Mouse (Mus musculus): ENCODE measurements around the gene Depp1. TPM values are rescaled to one million over a fixed set of nuclear protein-coding genes. Genes with fewer than 3 reads are reported as not detected.

Depp1 gene
- polyA plus RNA-seq, 1 experiment: 11.9 TPM

DNA sequence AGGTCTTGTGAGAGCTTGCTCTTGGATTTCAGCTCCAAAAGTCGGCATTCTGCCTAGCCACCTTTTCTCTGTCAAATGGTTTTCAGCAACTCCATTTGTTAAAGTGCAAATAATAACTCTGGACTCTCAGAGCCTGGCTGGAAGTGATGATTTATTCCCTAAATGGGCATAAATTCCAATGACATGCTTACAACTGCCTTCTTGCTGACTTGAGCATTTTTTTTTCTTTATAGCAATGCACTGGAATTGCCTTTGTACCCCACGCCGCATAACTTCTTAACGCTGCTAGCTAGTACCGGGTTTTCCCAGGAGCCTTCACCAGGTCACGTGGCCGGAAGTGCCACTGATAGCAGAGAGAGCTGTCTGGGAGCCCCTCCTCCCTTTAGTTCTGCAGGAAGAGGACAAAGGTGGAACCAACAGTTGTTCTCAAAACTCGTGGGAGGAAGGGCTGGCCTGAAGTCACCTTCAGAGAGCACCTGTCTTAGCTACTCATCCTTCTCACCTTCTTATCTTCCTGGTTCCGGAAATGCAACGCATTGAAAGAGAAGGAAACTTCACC is 26.0 kb downstream of the Depp1 start:
- peaks cover 18% of the 10 kb centered on the region for H3K4me1 ChIP-seq (ENCODE audit: control insufficient read depth, insufficient read depth, low read length)
- no peak for TF ChIP-seq CTCF (IDR thresholded peaks at IDR 0.05; ENCODE audit: control insufficient read depth, insufficient read depth, low read length)
- no peak for TF ChIP-seq POLR2A (IDR thresholded peaks at IDR 0.05; ENCODE audit: borderline replicate concordance, control insufficient read depth, low read depth, low read length)
- no peak overlapping the region; the same call in 1 of the 2 replicates for H3K27ac ChIP-seq (ENCODE audit: control insufficient read depth, insufficient read depth, low read depth, low read length, poor library complexity)
- H3K4me3 ChIP-seq (replicated peaks; ENCODE audit: control insufficient read depth, low read depth, low read length): no peak overlapping the region
- WGBS: 39% methylated on average over 10 of the region's 10 CpGs

DNA sequence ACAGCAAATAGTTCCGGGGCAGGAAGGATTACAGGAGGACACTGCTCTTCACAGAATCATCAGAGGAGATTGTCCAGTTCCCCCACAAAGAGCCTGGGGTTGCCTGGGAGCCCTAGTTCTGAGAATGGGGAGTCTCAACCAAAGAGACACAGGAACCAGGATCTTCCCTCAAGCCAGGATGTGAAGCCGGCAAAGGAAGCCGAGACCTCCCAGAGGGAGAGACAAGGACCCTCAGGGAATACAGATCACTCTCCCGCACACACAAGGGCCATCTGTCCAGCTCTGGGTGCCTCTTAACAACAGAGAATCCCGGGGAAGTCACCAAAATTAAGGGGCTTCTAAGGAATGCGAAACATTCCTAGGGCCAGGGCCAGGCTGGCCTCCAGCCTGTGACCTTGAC is 26.9 kb downstream of the Depp1 start:
- WGBS: 78% methylated on average over 6 of the region's 6 CpGs
- TF ChIP-seq CTCF (IDR thresholded peaks at IDR 0.05; ENCODE audit: control insufficient read depth, insufficient read depth, low read length) (no peak), POLR2A (IDR thresholded peaks at IDR 0.05; ENCODE audit: borderline replicate concordance, control insufficient read depth, low read depth, low read length) (no peak)
- Histone ChIP-seq H3K4me1 (ENCODE audit: control insufficient read depth, insufficient read depth, low read length) (peaks cover 17% of the 10 kb centered on the region), H3K4me3 (replicated peaks; ENCODE audit: control insufficient read depth, low read depth, low read length) (no peak overlapping the region), H3K27ac (ENCODE audit: control insufficient read depth, insufficient read depth, low read depth, low read length, poor library complexity) (no peak overlapping the region)

DNA sequence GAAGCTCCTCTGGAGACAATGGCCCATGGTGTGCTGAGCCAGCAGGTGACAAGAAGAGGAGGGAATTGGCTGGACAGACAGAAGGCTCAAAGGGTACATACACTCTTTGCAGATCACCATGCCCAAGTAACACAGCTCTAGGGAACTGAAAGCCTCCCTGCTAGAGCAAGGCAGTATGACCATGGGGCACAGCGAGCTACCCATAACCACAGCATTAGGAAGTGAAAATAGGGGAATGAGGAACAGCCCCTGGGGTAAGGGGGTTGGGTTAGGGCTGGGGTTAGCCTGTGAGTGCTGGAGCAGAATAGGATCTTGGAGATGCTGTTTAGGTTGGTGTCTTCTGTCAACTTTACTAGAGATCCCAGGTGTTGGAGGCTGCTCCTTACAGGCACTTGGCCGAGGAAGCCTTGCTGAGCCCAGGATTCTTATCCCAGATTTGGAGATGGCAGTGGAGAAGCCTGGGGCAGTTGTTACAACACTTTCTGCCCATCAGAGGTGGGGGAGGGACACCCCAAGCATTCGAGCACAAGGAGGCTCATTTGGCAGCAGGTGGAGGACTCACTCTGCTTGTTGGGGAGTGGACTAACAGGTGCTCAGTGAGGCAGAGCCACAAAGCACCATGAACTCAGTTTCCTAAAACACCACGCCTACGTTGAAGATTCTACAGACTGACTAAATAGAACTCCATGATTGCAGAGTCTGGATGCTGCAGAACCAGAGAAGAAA is 29.3 kb downstream of the Depp1 start:
- TF ChIP-seq CTCF (IDR thresholded peaks at IDR 0.05; ENCODE audit: control insufficient read depth, insufficient read depth, low read length) (no peak), POLR2A (IDR thresholded peaks at IDR 0.05; ENCODE audit: borderline replicate concordance, control insufficient read depth, low read depth, low read length) (no peak)
- no peak overlapping the region for H3K4me3 ChIP-seq (replicated peaks; ENCODE audit: control insufficient read depth, low read depth, low read length)
- H3K4me1 ChIP-seq (ENCODE audit: control insufficient read depth, insufficient read depth, low read length): peaks cover 20% of the 10 kb centered on the region
- H3K27ac ChIP-seq (ENCODE audit: control insufficient read depth, insufficient read depth, low read depth, low read length, poor library complexity): peak overlapping the region; percentile 82
- WGBS: 16% methylated on average over 5 of the region's 5 CpGs

DNA sequence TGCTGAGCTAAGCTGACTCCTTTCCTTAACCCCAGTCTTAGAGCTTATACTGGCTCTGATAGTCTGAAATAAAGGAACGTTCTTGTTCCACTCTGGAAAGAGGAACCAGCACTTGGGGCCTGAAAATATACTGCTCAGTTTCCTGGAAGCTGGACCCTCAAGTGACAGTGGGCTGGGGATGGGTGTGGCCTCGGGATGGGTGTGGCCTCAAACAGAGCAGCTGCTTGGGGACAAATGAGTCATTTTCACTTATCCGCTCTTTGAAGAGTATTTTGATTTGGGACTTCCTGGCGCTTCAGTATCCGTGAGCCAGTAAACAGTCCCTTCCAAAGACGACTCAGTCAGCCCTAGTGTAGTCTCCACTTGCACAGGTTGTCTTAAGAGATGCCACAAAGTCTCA is 31.9 kb downstream of the Depp1 start:
- Histone ChIP-seq H3K27ac (ENCODE audit: control insufficient read depth, insufficient read depth, low read depth, low read length, poor library complexity) (peak overlapping the region; percentile 71), H3K4me1 (ENCODE audit: control insufficient read depth, insufficient read depth, low read length) (peaks cover 15% of the 10 kb centered on the region), H3K4me3 (replicated peaks; ENCODE audit: control insufficient read depth, low read depth, low read length) (no peak overlapping the region)
- 0% methylated on average over 6 of the region's 6 CpGs for WGBS
- TF ChIP-seq CTCF (IDR thresholded peaks at IDR 0.05; ENCODE audit: control insufficient read depth, insufficient read depth, low read length) (no peak), POLR2A (IDR thresholded peaks at IDR 0.05; ENCODE audit: borderline replicate concordance, control insufficient read depth, low read depth, low read length) (no peak)

DNA sequence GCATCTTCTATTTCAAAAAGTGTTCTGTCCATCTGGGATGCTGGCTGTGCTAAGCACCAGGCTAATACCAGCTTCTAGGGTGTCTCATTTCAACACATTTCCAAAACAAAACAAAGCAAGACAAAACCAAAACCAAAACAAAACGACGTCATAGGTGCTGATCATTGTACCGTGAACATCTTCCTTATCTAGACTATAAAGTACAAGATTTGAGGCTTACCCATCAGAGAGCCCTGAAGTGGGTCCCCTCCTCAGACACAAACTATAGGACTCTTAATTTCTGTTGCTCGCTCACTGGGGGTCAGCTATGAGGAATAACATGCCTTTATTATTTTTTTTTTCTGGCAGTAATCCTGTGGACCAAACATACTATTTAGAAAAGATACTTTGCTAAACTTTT is 43.2 kb downstream of the Depp1 start:
- WGBS: 82% methylated on average over 4 of the region's 4 CpGs
- no peaks in the 10 kb centered on the region; the same call in 1 of the 2 replicates for H3K4me1 ChIP-seq (ENCODE audit: control insufficient read depth, insufficient read depth, low read length)
- no peak overlapping the region for H3K4me3 ChIP-seq (replicated peaks; ENCODE audit: control insufficient read depth, low read depth, low read length)
- TF ChIP-seq CTCF (IDR thresholded peaks at IDR 0.05; ENCODE audit: control insufficient read depth, insufficient read depth, low read length): no peak
- no peak for TF ChIP-seq POLR2A (IDR thresholded peaks at IDR 0.05; ENCODE audit: borderline replicate concordance, control insufficient read depth, low read depth, low read length)
- H3K27ac ChIP-seq (ENCODE audit: control insufficient read depth, insufficient read depth, low read depth, low read length, poor library complexity): no peak overlapping the region; the same call in 1 of the 2 replicates

DNA sequence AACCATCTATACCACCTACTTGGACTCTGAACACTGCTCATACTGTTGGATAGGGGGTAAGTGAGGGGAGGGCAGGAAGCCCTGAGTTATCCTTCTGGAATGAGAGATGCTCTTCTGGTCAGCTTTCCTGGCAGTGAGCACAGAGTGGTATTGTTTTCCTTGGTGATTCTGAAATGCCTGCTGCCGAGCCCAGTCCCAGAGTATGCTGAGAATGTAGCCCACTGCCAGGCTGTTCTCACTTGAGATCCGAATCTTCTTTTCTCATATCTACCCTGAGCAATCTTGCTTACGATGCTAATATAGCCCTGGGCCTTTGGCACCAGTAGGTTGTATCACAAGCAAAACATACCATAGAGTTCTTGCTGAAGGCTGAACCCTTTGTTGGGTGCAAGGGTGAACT is 43.9 kb downstream of the Depp1 start:
- 81% methylated on average over 3 of the region's 3 CpGs for WGBS
- Histone ChIP-seq H3K4me1 (ENCODE audit: control insufficient read depth, insufficient read depth, low read length) (no peaks in the 10 kb centered on the region; the same call in 1 of the 2 replicates), H3K27ac (ENCODE audit: control insufficient read depth, insufficient read depth, low read depth, low read length, poor library complexity) (no peak overlapping the region), H3K4me3 (replicated peaks; ENCODE audit: control insufficient read depth, low read depth, low read length) (no peak overlapping the region)
- TF ChIP-seq CTCF (IDR thresholded peaks at IDR 0.05; ENCODE audit: control insufficient read depth, insufficient read depth, low read length) (no peak), POLR2A (IDR thresholded peaks at IDR 0.05; ENCODE audit: borderline replicate concordance, control insufficient read depth, low read depth, low read length) (no peak)

DNA sequence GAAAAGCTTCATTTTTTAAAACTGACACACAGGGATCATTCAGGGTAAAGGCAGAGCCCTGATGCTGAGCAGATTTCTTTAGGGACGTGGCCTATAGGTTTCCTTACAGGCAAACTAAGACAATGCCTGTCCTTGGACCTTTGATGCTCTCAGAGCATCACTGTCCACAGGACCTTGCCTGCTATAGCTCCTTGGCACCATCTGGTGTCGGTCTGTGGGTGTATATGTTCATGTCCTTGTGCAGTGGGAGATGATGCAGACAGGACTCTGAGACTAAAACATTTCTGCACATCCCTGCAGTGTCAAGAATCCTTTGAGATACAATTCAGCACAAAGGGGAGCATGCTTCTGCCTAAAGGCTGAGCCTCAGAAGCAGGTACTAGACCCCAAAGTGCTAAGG is 47.0 kb downstream of the Depp1 start:
- Histone ChIP-seq H3K4me1 (ENCODE audit: control insufficient read depth, insufficient read depth, low read length) (peaks cover 3% of the 10 kb centered on the region), H3K27ac (ENCODE audit: control insufficient read depth, insufficient read depth, low read depth, low read length, poor library complexity) (no peak overlapping the region), H3K4me3 (replicated peaks; ENCODE audit: control insufficient read depth, low read depth, low read length) (no peak overlapping the region)
- 46% methylated on average over 2 of the region's 2 CpGs for WGBS
- TF ChIP-seq CTCF (IDR thresholded peaks at IDR 0.05; ENCODE audit: control insufficient read depth, insufficient read depth, low read length): peak; percentile 83
- no peak for TF ChIP-seq POLR2A (IDR thresholded peaks at IDR 0.05; ENCODE audit: borderline replicate concordance, control insufficient read depth, low read depth, low read length)

DNA sequence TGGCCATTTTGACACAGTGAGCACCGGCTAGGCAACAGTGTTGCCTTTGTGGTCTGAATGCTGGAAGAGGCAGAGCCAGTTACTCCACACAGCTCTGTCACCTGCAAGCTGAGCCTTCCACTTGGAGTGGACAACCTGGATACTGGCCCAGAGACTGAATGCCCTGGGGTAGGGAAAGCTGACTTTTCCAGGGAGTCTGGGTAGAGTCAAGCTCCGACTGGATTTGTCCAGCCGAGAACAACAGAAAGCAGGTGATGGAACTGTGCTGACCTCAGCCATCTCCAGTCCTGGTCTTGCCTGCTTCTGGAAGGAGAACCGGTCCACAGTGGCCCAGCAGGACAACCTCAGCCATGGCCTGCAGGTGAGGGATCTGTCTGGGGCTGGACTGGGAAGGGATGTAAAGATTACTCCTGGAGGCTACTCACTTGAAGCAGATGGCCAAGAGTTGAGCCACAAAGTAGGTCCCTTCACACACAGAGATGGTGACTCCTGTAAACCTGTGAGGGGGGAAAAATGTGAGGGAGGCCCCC is 47.6 kb downstream of the Depp1 start:
- no peak overlapping the region for H3K4me3 ChIP-seq (replicated peaks; ENCODE audit: control insufficient read depth, low read depth, low read length)
- TF ChIP-seq POLR2A (IDR thresholded peaks at IDR 0.05; ENCODE audit: borderline replicate concordance, control insufficient read depth, low read depth, low read length) (no peak), CTCF (IDR thresholded peaks at IDR 0.05; ENCODE audit: control insufficient read depth, insufficient read depth, low read length) (no peak)
- H3K4me1 ChIP-seq (ENCODE audit: control insufficient read depth, insufficient read depth, low read length): peaks cover 3% of the 10 kb centered on the region
- no peak overlapping the region for H3K27ac ChIP-seq (ENCODE audit: control insufficient read depth, insufficient read depth, low read depth, low read length, poor library complexity)
- 84% methylated on average over 4 of the region's 4 CpGs for WGBS

All from bone marrow, adult 2 months (tissue).